Mouse (Mus musculus) spleen, adult 18-20 months (tissue): ENCODE data around the gene Olfr606.
"Not testable (repeated sequence)": the region's sequence is repeated elsewhere in the genome, so short reads cannot be mapped to it uniquely, and the experiment has no call there.

ENCODE experiments used
- DNase-seq, 2 experiments: peaks; one replicate each; pipeline ENCODE4 v3.0.0; 2022; ENCODE audit warnings: mixed read lengths in 2 of 2

Olfr606 gene

GRCm38 (mm10) chr7:103448746-103449145 lies at the start of gene Olfr606:
Gene Olfr606 (plus strand): TSS chr7:103449046.
- no peak for DNase-seq

- DNase-seq, result not testable (repeated sequence)
Measured at GRCm38 (mm10) chr7:103406521-103407055, 42.3 kb upstream of the Olfr606 start.

- not testable (repeated sequence) for DNase-seq
Measured at GRCm38 (mm10) chr7:103414772-103415171, 34.1 kb upstream of the Olfr606 start, which contains the start of gene Usp17lc. Gene Usp17lc (plus strand): TSS chr7:103415072.

- DNase-seq, result no peak
Measured at GRCm38 (mm10) chr7:103445339-103445738, 3.5 kb upstream of the Olfr606 start, which contains the start of gene Olfr605. Gene Olfr605 (minus strand): TSS chr7:103445439.

DNA sequence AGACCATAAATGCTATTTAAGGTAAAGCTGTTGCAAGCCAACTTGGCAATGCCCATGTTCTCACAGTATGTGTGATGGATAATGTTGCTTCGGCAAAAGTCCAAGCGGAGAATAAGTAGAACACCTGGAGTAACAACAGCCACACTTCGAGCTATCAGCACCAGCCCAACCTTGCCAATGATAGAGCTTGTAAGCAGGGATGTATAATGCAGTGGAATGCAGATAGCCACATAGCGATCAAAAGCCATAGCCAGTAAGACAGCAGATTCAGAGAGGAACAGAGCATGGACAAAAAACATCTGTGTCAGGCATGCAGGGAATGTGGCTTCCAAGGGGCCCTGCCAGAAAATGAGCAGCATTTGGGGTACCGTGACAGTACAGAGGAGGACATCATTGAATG lies 11.7 kb downstream of the Olfr606 start:
- no peak for DNase-seq

DNA sequence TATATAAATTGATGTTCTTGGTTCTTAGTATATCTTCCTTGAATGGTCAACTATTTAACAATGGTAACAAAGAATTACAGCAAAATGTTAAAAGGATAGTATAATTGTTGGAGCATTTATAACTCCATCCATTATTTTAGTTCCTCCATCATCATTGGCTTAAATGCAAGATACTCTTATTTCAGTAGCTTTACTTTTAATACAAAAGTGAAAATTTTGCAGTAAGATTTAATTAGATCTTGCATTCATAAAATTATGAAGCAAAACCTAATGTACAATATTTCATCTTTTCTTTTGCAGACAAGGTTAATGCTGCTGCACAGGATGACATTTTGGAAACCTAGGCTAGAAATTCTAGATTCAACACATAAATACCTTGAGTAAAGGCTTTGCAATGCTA lies 20.7 kb downstream of the Olfr606 start, which contains the start of gene Olfr608:
Gene Olfr608 (plus strand): TSS at position 301 of the 400 bp plus-strand sequence.
- DNase-seq, result no peak

GRCm38 (mm10) chr7:103477106-103477505 lies 28.3 kb downstream of the Olfr606 start:
- DNase-seq, result not testable (repeated sequence)

DNA sequence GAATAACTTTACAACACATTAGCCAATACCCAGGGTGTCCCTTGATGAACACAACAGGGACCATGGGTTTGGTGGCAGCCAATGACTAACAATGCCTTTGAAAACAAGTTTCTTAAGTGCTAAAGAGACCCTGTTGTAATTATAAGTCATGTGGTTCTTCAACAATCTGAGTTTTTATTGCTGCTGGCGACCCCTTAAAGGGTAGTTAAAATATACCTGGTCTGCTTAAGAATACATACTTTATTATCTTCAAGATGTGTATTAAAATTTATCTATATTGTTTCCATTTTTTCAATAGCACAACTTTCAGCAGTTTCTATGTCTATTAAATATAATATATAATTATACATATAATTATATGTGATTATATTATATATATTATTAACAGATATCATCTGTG lies 49.1 kb downstream of the Olfr606 start, which contains the start of gene Olfr609:
Gene Olfr609 (minus strand): TSS at position 101 of the 400 bp plus-strand sequence.
- DNase-seq, result no peak
